Mouse (Mus musculus) bone marrow macrophage, adult 2 months (primary cell): ENCODE measurements around the gene Ttc33.

Experiments used
- CTCF ChIP-seq: IDR thresholded peaks from 2 replicates; pipeline ENCODE4 v1.5.1; 2012; ENCODE audit warnings: low read depth, mild to moderate bottlenecking, low read length, moderate library complexity
- POLR2A ChIP-seq: IDR thresholded peaks from 2 replicates; pipeline ENCODE4 v1.6.1; 2012; ENCODE audit warnings: mild to moderate bottlenecking, low read depth, low read length, borderline replicate concordance

DNA sequence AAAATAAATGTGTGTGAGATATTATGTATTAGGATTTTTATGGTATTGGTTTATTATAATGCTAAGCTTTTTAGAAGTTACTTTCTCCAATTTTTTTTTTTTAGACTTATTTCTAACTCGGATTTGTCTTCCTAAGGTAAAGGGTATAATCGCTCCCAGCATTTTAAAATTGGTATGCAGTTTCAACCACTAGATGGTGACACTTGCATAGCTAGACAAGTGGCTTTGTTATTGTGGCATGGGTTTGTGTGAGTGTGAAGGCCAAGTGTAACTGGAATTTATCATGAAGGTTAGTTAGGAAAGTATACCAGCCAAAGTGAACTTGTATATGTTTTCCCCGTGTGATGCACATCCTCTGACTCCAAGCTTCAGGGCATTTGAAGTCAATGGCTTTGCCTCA lies 8.5 kb downstream of the Ttc33 start:
- no peak for TF ChIP-seq CTCF
- TF ChIP-seq POLR2A: no peak
